Mouse (Mus musculus) cerebellum, adult 2 months (tissue): ENCODE results near the gene Bak1. TPM values are rescaled to one million over a fixed set of nuclear protein-coding genes. Genes with fewer than 3 reads are reported as not detected.
"Not testable (repeated sequence)": the region's sequence is repeated elsewhere in the genome, so short reads cannot be mapped to it uniquely, and the experiment has no call there.

Experiments
- DNase-seq, 2 experiments: peaks; one replicate each; pipeline ENCODE4 v3.0.0; 2021
- H3K27ac ChIP-seq: fragments of 200-500 bp; 2 replicates; pipeline ENCODE4 v1.5.1; 2012; ENCODE audit warnings: low read length, control low read depth, inconsistent platforms; ENCODE audit not compliant: insufficient read depth
- H3K27me3 ChIP-seq: fragments of 200-500 bp; 2 replicates; pipeline ENCODE4 v1.6.1; 2012; ENCODE audit warnings: inconsistent platforms, mild to moderate bottlenecking, low read length, moderate library complexity; ENCODE audit not compliant: control insufficient read depth, insufficient read depth
- H3K4me1 ChIP-seq: fragments of 200-500 bp; 2 replicates; pipeline ENCODE4 v1.6.1; 2011; ENCODE audit warnings: low read length; ENCODE audit not compliant: control insufficient read depth, insufficient read depth
- H3K4me3 ChIP-seq: fragments of 200-500 bp; replicated peaks from 2 replicates; pipeline ENCODE3; 2011; ENCODE audit warnings: mild to moderate bottlenecking, low read depth, low read length, control low read depth; ENCODE audit not compliant: insufficient read depth
- CTCF ChIP-seq: fragments of 200-500 bp; IDR thresholded peaks from 2 replicates; pipeline ENCODE4 v1.5.1; 2011; ENCODE audit warnings: low read depth, mild to moderate bottlenecking, control low read depth, low read length, moderate library complexity, borderline replicate concordance; ENCODE audit not compliant: insufficient read depth
- POLR2A ChIP-seq: fragments of 200-500 bp; IDR thresholded peaks from 2 replicates; pipeline ENCODE4 v1.6.1; 2011; ENCODE audit warnings: low read length, control low read depth, borderline replicate concordance; ENCODE audit not compliant: insufficient read depth
- WGBS: fragments of 180-500 bp; shearing (Covaris S2); methylation state at CpG from one replicate; pipeline ENCODE4 v1.1.7; 2018; 5-methylcytosine and 5-hydroxymethylcytosine counted together
- polyA plus RNA-seq: library from polyadenylated mRNA; depleted of rRNA; stranded (reverse); fragments of >200 nt; gene quantifications from 2 replicates; pipeline ENCODE4 v1.2.3, GENCODE M21; 2012

The Bak1 gene
- polyA plus RNA-seq, 1 experiment, result 19.0 TPM

DNA sequence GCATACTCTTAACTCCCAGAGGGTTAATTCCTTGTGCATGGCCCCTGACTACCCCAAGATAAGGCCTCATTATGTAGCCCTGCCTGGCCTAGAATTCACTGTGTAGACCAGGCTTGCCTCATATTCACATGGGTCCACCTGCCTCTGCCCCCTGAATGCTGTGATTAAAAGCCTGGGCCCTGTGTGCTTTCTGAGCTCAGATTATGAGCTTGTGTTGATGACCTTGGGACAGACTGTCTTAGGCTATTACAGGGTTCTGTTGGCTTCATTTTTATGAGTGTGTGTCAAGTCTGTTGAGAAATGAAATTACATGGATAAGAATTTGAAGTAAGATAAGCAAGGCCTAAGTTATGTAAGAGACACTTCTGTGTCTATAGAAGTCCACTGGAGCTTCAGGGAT, 38.3 kb downstream of the Bak1 start:
- no peak for DNase-seq
- Histone ChIP-seq H3K4me1 (no peaks in the 10 kb centered on the region), H3K27me3 (no peaks in the 10 kb centered on the region), H3K4me3 (no peak overlapping the region), H3K27ac (no peak overlapping the region)
- no peak for TF ChIP-seq POLR2A
- no peak for TF ChIP-seq CTCF

- no peaks in the 10 kb centered on the region for H3K4me1 ChIP-seq
- no peak for DNase-seq
- TF ChIP-seq CTCF (no peak), POLR2A (no peak)
- no peak overlapping the region for H3K4me3 ChIP-seq
- H3K27ac ChIP-seq, result no peak overlapping the region
- H3K27me3 ChIP-seq, result no peaks in the 10 kb centered on the region
- 71% methylated on average over 10 of the region's 10 CpGs for WGBS
Observed at GRCm38 (mm10) chr17:26985503-26986179, 43.2 kb downstream of the Bak1 start.

- H3K27me3 ChIP-seq, result no peaks in the 10 kb centered on the region
- no peak for DNase-seq
- H3K4me3 ChIP-seq, result no peak overlapping the region
- H3K27ac ChIP-seq, result no peak overlapping the region
- WGBS, result 89% methylated on average over 4 of the region's 4 CpGs
- no peaks in the 10 kb centered on the region for H3K4me1 ChIP-seq
- TF ChIP-seq POLR2A (no peak), CTCF (no peak)
Observed at GRCm38 (mm10) chr17:26983382-26983781, 45.4 kb downstream of the Bak1 start.

DNA sequence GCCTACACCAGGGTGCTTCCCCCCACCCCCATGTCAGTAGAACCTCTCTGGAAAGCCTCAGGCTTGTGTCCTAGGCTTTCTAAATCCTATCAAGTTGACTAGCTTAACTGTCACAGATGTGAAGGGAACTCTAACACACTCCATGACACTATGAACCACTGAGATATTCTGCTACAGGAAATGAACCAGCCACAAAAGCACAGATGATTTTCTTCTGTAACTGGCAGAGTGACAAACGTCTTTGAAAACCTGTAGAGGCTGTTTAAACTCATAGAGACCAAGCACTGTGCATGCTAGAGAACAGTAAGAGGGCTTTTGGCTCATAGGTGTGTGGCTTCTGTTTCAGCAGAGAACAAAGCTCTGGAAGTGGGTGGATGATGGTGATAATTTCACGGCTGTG, 47.8 kb downstream of the Bak1 start:
- H3K27me3 ChIP-seq, result no peaks in the 10 kb centered on the region
- H3K4me3 ChIP-seq, result no peak overlapping the region
- DNase-seq, result no peak
- WGBS, result 70% methylated on average over 2 of the region's 2 CpGs
- no peak overlapping the region for H3K27ac ChIP-seq
- H3K4me1 ChIP-seq, result no peaks in the 10 kb centered on the region
- no peak for TF ChIP-seq CTCF
- no peak for TF ChIP-seq POLR2A

GRCm38 (mm10) chr17:26979426-26979825, 49.4 kb downstream of the Bak1 start:
- no peaks in the 10 kb centered on the region for H3K27me3 ChIP-seq
- DNase-seq, result no peak
- peaks cover 4% of the 10 kb centered on the region; the same call in 1 of the 2 replicates for H3K4me1 ChIP-seq
- H3K27ac ChIP-seq, result no peak overlapping the region
- 69% methylated on average over 2 of the region's 2 CpGs for WGBS
- no peak for TF ChIP-seq POLR2A
- H3K4me3 ChIP-seq, result no peak overlapping the region

- WGBS, result 87% methylated on average over 6 of the region's 6 CpGs
- H3K27me3 ChIP-seq, DNase-seq, H3K4me3 ChIP-seq, H3K27ac ChIP-seq: not testable (repeated sequence)
- peaks cover 11% of the 10 kb centered on the region; the same call in 1 of the 2 replicates for H3K4me1 ChIP-seq
Observed at GRCm38 (mm10) chr17:26977354-26977753, 51.5 kb downstream of the Bak1 start.

DNA sequence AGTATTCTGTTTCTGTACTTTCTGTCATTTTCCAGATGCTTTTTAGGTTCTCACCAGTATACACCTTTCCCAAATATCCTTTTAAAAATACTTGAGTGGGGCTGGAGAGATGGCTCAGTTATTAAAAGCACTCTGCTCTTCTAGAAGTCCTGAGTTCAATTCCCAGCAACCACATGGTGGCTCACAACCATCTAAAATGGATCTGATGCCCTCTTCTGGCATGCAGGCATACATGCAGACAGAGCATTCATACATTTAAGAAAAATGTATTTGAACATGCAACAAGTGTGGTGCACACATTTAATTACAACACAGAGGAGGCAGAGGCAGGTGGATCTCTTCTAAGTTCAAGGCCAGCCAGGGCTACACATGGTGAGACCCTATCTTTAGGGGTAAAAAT, 53.4 kb downstream of the Bak1 start:
- no peaks in the 10 kb centered on the region for H3K27me3 ChIP-seq
- DNase-seq, result no peak
- peaks cover 11% of the 10 kb centered on the region; the same call in 1 of the 2 replicates for H3K4me1 ChIP-seq
- H3K27ac ChIP-seq, result no peak overlapping the region
- TF ChIP-seq CTCF (no peak), POLR2A (no peak)
- H3K4me3 ChIP-seq, result no peak overlapping the region

DNA sequence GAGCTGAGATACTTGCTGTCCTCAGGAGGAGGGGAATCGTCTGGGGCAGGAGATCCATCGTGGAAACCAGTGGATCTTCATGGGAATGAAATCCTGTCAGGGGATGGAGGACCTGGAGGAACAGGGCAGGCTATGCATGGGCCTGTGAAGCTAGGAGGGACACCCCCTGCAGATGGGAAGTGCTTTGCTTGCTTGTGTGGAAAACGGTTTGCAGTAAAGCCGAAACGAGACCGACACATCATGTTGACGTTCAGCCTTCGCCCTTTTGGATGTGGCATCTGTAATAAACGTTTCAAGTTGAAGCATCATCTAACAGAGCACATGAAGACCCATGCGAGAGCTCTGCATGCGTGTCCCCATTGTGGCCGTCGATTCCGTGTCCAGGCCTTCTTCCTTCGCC, 54.3 kb downstream of the Bak1 start:
- no peaks in the 10 kb centered on the region for H3K27me3 ChIP-seq
- no peak for TF ChIP-seq CTCF
- no peak for TF ChIP-seq POLR2A
- H3K4me3 ChIP-seq, result no peak overlapping the region
- no peak for DNase-seq
- peaks cover 11% of the 10 kb centered on the region; the same call in 1 of the 2 replicates for H3K4me1 ChIP-seq
- no peak overlapping the region for H3K27ac ChIP-seq
- WGBS, result 90% methylated on average over 15 of the region's 15 CpGs
